Mouse (Mus musculus): Measurements from ENCODE around the gene 1810046K07Rik.

The 1810046K07Rik gene

DNA sequence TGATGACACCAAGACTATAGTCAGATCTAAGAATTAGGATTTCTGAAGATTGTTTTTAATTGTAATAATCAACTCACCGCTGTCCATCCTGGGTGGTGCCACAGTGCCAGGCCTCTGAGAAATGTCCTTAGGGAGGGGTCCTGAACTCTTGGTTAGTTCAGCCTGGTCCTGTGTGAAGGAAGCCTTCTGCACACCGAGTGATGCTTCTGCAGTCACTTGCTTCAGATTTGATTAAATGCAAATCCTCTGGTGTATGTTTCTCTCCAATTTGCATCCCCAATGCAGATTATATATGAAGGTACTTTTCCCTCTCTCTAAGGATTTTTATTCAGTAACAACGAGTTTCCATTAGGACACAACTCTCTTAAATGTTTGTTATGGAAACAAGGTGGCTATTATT, at the start of gene 1810046K07Rik:
Gene 1810046K07Rik (minus strand): TSS at position 187 of the 400 bp plus-strand sequence.
- no peak for DNase-seq (ENCODE audit: low read depth, low spot score)

DNA sequence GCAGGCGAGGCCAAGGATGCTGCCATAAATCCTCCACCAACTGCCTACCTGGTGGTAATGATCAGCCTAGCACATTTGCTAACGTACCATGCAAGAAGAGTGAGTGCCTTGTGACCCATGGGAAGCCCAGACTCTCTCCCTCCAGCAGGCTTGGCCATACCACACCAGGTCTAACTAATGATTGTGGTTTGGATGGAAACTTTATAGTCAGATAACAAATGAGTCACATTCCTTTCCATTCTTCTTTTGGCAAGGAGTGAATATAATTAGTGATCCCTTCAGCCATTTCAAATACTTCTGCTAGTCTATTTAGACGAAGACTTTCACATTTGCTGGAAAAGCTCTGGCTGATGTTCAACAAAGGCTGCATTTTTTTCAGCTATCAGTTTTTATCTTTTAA, 40.8 kb upstream of the 1810046K07Rik start:
- DNase-seq (ENCODE audit: low read depth, low spot score) = no peak

GRCm38 (mm10) chr9:51367124-51367523, 38.4 kb upstream of the 1810046K07Rik start:
- DNase-seq (ENCODE audit: low read depth, low spot score) = no peak

DNA sequence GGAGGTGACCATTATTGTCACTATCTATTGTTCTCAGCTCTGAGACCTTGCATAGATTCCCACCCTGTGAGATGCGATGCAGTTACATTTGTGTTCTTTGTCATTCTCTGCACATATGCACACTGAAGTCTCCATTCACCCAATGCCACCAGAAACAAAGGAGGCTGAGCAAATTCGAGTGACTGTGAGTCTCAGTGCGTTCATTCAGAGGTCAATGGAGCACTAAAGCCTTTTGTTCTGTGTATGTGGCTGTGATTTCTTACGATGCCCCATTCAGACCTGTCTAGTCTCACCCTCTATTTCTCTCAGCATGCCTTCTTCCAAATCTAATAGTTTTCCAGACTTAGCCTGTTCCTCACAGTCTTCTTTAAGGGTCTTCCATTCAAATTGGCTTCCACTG, 35.3 kb upstream of the 1810046K07Rik start:
- no peak for DNase-seq (ENCODE audit: low read depth, low spot score)

DNA sequence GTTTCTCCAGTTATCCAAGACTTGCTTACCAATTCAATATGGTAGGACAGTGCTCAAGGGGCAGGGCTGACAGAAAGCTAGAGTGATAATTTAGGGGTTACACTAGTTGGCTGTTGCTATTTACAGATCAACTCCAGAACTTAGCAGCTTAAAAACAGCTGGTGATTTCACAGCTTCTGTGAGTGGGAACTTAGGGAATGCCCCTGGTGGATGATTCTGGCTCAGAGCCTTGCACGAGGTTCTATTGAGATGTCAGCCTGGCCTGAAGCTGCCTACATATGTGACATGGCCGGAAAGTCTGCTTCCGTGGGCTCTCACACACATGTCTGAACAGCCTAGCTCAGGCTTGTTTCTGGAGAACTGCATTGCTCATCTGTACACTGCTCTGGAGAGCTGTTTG, 24.8 kb upstream of the 1810046K07Rik start:
- DNase-seq (ENCODE audit: low read depth, low spot score) = no peak

DNA sequence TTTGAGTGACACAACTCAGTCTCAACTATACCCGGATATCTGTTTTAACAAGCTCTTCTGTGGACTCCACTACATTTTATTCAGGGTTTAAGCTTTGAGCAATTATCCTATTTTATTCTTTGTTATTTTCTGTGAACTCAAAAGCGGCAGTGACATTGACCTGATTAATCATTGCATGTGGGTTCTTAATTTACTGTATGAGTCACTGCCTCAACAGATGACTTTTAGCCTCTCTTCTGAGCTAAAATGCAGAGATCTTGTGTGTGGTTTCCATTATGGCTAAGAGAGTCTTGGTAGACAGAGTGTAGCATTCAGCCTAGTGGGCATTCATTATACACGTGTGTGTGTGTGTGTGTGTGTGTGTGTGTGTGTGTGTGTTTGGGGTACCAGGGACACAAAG, 24.2 kb upstream of the 1810046K07Rik start:
- DNase-seq (ENCODE audit: low read depth, low spot score) = no peak

DNA sequence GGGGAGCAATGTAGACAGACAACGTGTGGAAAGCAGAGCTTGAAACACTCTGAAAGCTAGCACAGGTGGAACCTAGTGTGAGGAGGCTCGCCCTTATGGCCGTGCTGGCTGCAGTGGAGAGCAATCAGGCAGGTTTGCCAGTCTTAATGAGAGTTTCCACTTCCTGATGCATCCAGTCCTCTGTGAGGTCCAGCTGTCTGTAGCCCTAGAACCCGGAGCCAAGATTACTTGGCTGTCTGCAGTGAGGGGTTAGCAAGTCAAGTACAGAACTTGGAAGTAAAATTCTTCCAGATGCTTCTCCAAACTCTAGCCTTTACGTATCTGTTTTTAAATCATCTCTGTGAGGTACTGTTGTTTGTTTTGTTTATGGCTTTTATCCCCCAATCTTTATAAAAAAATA, 20.7 kb upstream of the 1810046K07Rik start:
- no peak for DNase-seq (ENCODE audit: low read depth, low spot score)

GRCm38 (mm10) chr9:51345768-51346167, 17.1 kb upstream of the 1810046K07Rik start:
- no peak for DNase-seq (ENCODE audit: low read depth, low spot score)

DNA sequence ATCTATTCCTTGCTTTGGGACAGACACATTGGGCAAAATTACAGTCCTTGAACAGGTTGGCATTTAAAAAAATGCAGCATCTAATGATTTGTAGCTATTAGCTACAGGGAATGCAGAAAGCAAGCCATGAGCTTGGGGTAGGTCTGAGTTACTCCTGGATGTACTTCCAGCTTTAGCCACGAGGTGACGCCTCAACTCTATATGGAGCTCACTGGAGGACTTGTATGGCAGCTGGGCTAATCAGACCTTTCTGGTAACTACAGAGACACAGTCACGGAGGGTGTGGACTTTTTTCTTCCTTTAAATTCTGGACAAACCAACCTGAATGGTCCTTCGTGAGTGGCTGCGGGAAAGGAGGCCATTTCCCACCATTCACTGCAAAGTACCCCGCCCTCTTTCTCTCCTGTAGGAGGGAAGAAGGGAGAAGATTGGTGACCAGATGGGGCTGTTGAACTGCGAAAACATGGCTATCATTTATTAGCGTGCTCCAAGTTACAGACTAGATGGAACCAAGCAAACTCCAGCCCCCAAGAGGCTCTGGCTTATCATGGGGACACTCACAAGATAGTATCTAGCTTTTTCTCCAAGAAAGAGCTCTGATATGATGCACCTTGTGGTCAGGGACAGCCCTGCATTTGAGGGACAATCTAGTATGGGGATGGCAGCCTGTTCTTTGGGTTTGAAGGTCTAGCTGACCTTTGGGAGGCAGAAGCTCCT, 6.7 kb upstream of the 1810046K07Rik start:
- peak; percentile 81 for DNase-seq (ENCODE audit: low read depth, low spot score)

GRCm38 (mm10) chr9:51331449-51332238, 2.9 kb upstream of the 1810046K07Rik start:
- DNase-seq (ENCODE audit: low read depth, low spot score) = no peak

DNA sequence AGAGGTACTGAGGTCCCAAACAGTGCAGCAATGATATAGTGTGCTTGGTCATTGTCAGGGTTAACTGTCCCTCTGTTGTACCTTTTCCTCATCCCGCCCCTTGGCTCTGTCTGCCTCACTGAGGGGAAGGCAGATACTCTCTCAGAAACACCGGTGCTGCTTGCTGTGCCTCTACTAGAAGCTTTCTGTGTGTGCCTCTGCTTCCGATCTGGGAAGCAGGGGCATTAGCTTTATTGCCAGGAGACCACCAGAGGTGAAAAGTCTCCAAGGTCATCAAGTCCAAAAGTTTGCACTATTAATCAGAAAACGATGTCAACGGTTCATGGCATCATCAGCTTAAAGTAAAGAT, 1.2 kb downstream of the 1810046K07Rik start:
- DNase-seq (ENCODE audit: low read depth, low spot score) = no peak

- no peak for DNase-seq (ENCODE audit: low read depth, low spot score)
These were observed 1.8 kb downstream of the 1810046K07Rik start for GRCm38 (mm10) chr9:51326619-51327554.

GRCm38 (mm10) chr9:51324406-51325065, 4.2 kb downstream of the 1810046K07Rik start:
- DNase-seq (ENCODE audit: low read depth, low spot score) = no peak

- DNase-seq (ENCODE audit: low read depth, low spot score) = no peak
These were observed 8.6 kb downstream of the 1810046K07Rik start for GRCm38 (mm10) chr9:51320096-51320495.

GRCm38 (mm10) chr9:51318246-51318645, 10.5 kb downstream of the 1810046K07Rik start:
- DNase-seq (ENCODE audit: low read depth, low spot score) = no peak

GRCm38 (mm10) chr9:51317322-51317721, 11.4 kb downstream of the 1810046K07Rik start:
- no peak for DNase-seq (ENCODE audit: low read depth, low spot score)

DNA sequence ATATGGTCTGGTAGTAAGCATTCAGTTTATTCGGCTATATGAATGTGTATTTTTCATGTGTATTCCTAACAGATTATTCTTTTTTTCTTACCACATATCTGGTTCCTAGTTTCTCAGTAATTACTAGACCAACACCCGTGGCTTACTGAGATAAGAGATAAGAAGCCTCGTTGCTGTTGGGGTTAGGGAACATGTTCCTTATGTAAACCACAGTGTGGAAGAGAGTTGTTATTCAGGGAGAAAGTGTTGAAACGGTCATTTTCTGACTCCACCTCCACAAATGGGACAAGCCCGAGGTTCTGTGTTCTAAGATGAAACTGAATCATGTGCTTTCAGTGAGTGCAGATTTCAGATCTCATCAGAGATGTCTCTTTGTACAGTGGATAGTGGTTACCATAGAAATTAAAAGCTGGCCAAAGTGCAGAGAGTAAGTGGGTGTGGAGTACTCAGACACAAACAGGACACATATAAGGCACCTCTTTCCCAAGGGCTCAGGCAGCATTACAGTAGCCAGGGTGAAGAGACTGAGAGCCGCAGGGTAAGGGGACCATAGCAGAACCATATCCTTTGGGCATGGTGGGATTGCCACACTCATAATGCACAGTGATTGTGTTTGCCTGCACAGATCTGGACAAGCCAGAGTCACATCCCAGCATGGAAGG, 13.2 kb downstream of the 1810046K07Rik start:
- DNase-seq (ENCODE audit: low read depth, low spot score) = no peak

DNA sequence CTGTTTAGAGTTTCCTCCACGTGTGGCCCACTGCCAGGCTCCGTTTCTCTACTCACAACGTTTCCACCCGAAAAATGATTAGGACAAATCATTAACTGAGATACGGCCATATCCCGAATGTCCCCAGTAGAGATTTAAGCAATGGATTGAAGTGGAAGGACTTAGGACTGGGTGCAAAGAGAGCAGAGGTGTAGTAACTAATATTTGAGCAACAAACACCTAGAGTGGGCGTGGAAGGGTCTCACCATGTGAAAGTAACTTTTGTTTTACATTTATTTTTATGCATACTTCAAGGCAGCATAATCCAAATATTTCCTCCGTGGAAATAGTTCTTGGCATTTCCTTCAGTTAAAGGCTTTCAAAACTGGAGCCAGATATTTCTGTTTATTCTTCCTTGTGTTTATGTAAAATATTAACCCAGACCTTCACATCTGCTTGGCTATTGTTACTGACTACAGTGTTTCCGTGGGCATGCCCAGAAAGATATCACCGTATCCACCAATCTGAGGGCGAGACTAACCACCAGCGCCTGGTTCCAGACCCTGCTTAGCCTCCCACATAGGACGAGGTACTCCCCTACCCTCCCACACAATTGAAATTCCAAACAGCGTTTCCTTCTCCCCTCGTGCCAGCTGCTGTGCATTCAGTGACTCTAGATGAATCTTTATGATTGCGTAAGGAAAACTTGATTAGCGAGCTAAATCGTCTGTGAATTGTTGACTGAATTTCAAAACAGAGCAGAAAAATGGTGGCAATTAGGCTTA, 16.0 kb downstream of the 1810046K07Rik start:
- no peak for DNase-seq (ENCODE audit: low read depth, low spot score)

GRCm38 (mm10) chr9:51310515-51310914, 18.2 kb downstream of the 1810046K07Rik start:
- DNase-seq (ENCODE audit: low read depth, low spot score) = no peak

DNA sequence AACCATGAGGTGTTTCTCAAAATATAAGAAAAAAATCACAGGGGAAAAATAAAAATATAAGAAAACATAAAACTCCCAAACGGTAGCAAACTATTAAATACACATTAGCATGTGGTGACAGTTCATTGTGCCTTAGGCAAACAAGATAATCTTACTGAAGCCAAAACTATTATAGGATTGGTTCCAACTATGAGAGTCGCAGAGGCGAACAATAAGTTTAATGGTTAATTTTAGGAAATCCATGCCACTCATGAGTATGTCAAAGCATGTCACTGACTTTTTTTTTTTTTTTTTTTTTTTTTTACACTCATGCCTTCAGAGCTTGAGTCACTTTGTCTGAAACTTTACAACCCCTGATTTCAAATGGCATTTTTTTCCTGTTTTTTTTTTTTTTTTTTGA, 22.4 kb downstream of the 1810046K07Rik start:
- DNase-seq (ENCODE audit: low read depth, low spot score) = no peak
